Mouse (Mus musculus): ENCODE measurements at regions not wholly inside any gene's neighbourhood (a gene's known extent, or its start where the extent isn't known, plus 50 kb on each side); places are given as distances from the start of the nearest gene placed in this dataset.

DNA sequence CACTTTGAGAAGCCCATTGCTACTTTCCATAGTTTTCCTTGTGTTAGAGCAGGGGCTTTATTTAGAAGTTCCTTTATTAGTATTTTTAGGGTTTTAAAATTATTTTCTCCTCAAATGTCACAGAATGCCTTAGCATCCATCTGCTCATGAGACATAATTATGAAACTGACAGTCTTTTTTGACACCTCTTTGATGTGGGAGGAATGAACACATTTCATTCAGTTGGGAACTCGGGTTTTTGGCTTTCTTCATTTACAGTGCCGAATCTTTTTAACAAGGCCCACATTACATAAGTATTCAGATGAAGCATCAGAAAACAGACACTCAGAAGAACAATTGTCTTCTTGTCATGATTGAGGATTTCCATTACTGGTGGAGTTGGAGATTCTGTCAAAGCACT, 843.6 kb downstream of the Lrrtm4 start:
- no peak for DNase-seq

DNA sequence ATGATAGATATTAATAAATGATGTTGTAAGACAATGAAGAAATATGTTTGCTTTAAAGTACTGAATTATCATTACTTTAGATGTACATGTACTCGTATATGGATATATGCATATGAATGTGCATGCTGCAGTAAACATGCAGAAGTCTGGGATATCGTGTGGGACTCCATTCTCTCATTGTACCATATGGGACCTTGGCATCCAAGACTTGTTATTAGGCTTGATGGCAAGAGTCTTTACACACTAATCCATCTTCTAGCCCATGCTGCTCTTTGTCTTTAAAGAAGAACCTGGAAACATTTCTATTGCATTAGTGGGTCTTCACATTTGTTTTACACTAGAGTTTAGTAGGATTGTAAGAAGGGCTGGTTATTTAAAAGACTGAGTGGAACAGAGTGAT, 844.1 kb downstream of the Lrrtm4 start:
- no peak for DNase-seq

DNA sequence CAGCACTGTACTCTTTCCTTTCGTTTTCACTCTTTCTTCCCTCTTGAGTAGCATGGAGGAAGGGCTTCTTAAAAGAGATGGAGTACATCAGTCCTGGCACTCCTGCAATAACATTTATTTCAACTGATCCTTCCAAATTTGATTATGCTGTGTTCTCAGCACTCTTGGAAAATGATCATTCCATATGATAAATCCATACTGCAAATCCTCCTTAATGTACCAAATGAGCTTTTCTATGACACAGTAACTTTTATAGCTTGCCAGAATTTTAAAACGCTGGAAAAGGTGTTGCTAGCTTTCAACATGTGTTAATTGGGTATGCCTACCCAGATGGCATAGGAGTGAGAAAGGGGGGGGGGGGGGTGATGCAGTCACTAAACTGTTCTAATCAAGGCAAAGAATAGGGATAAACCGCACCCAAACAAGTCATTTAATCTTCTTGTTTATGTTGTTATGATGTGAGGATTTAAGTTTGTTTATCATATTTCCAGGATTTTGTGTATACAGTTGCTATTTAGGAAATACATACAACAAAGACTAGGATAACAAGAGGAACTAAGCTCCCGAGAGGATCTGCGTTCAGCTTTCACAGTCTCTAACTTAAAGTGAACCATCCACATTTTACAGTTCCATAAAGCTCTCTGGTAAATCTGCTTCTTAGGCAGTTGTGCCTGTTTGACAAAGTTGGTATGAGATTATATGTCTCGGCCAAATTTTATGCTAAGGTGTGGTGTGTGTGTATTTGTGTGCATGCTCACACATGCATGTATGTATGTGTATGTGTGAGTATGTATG, 847.3 kb downstream of the Lrrtm4 start:
- DNase-seq = no peak

DNA sequence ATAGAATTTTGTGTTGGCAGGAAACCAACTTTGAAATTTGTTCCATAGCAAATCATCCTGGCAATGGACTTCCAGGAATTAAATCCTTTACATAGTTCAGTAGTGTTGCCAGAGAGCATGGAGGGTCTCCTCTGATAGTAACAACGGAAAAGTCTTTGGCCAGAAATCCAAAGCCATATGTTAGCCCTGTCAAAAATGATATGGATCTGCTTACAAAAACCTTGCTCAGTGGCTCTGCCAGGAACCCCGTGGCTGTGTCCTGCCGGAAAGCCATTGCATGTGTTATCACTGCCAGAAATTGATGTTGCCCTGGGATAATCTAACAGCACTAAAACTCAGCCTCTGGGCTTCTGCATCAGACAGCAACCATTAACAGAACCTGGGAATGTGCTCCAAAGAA, 866.7 kb downstream of the Lrrtm4 start:
- peak; percentile 14 for DNase-seq

DNA sequence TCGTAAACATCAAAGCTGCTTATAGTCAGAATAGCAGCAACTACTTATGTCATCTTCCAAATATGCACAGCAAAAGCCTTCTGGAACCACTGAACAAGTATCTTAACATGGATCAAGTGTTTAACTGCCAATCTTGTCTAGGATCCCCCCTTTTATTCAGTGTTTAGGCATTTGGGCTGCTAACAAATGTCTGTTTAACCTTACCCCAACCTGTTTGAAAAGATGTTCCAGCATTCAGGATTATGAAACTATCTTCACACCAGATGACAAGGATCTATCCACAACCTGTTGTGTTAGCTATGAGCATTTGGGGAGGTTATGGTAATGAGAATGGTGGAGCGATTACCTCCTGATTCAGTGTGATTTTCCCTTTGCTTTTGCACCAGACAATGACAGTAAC, 886.5 kb downstream of the Lrrtm4 start:
- no peak for DNase-seq

DNA sequence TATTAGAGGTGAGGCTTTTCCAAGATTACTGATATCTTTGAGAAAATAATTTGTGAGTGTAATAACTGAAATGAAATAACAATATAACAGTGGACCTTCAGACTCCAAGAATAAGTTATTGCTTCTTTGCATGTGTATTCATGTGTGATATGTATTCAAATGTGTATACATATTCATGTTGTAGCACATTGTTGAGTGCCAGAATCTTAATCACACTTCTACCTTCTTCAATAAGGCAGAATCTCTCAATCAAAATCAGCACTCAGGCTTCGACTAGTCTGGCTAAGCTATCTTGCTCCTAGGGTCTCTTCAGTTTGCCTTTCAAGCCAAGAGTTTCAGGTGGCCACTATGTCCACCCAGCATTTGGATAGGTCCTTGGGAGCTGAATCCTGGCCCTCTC, 911.1 kb downstream of the Lrrtm4 start:
- no peak for DNase-seq

DNA sequence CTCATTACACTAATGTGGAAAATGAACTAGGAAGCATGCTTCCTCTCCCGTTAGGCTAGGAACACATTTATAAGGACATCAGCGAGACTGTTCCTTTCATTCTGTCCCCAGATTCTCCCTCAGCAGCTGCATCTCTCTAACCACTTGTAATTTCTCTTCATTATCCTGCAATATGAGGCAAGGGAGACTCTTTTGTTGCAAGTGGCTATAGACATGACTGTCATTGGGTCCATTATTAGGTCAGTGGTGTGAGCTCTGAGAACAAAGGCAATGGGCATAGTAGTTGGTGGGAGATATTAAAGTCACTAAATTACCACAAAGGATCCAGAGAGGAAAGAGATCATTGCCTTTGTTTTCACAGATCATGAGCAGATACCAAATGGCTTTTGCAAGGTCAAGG, 948.3 kb upstream of the Gcfc2 start:
- no peak for DNase-seq

DNA sequence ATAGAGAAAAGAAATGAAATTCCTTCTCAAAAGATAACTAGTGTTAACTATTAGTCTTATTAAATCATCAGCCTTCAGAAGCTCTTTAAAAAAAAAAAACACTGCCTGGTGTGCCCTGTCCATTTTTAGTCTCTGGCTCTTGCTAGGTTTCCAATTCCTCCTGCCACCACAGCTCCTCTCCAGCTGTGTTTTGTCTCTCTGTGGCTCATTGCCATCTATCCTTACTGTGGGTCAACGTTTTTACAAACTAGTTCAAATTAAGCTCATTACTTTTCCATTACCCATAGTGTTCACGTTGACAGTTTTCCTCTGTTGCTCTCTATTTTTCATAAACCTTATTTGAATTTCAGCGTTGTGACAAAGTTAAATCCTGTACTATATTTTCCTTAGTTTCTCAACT, 930.0 kb upstream of the Gcfc2 start:
- no peak for DNase-seq

DNA sequence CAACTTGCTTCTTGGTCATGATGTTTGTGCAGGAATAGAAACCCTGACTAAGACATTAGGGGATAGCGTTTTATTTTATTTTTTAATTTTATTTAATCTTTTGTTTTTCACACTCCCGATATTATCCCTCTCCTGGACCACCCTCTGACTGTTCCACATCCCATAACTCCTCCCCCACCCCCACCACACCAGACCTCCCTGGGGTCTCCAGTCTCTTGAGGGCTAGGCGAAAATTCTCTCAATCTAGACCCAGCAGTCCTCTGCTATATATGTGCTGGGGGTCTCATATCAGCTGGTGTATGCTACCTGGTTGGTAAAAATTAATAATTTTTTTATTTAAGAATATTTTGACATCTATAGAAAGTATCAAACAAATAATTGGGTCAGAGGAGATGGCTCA, 898.9 kb upstream of the Gcfc2 start:
- DNase-seq = no peak

Measured in cerebellum, adult 8-10 months (tissue).